Mouse (Mus musculus): ENCODE measurements around the gene Zfp354c. TPM values are rescaled to one million over a fixed set of nuclear protein-coding genes. Genes with fewer than 3 reads are reported as not detected.

Gene Zfp354c
- polyA plus RNA-seq, 1 experiment from 2014 or later = 24.6 TPM

DNA sequence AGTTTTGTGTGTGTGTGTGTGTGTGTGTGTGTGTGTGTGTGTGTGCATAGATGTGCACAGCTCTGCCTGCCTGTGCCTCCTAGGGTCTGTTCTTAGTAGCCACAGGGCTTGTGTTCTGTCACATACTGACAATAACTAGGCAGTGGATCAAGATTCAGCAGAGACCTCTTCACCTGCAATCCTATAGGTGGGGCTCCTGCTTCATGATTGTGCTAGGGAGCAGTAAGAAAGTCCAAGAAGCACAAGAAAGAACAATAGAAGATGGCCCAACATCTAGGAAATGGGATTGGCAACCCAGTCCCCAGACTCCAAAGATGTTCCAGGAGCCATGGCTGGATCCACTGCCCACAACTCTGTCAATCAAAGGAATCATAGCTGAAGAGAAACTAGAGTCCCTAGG lies 28.7 kb downstream of the Zfp354c start:
- Histone ChIP-seq H3K27ac (no peak overlapping the region), H3K4me3 (no peak overlapping the region), H3K36me3 (no peaks in the 10 kb centered on the region), H3K4me1 (replicated peaks) (peaks cover 7% of the 10 kb centered on the region; the same call in 1 of the 2 replicates), H3K27me3 (ENCODE audit: insufficient read depth, poor library complexity, severe bottlenecking) (no peaks in the 10 kb centered on the region), H3K9me3 (no peaks in the 10 kb centered on the region)
- no peak for DNase-seq (ENCODE audit: low spot score)

DNA sequence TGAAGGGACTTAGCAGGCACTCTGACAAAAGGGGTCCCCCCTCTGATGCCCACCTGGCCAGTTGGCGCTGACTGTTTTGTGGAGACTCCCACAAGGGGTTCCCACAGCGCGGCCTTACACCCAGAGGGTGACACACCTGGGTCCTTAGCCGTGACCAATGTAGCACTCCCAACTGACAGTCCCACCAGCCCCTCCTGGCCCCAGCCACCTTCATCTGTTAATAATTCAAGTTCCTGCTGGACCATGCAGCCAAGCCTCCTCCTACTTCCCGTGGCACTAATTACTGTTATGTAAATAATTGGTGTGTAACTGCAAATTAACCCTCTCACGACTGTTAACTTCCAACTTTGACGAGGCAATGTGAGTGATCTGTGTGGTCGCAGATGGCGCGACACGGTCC lies 29.9 kb downstream of the Zfp354c start:
- H3K4me3 ChIP-seq = no peak overlapping the region
- DNase-seq (ENCODE audit: low spot score) = no peak
- no peak overlapping the region for H3K27ac ChIP-seq
- no peaks in the 10 kb centered on the region for H3K27me3 ChIP-seq (ENCODE audit: insufficient read depth, poor library complexity, severe bottlenecking)
- no peaks in the 10 kb centered on the region for H3K9me3 ChIP-seq
- H3K4me1 ChIP-seq (replicated peaks) = peaks cover 7% of the 10 kb centered on the region; the same call in 1 of the 2 replicates
- no peaks in the 10 kb centered on the region for H3K36me3 ChIP-seq
- 79% methylated on average over 11 of the region's 11 CpGs for WGBS

DNA sequence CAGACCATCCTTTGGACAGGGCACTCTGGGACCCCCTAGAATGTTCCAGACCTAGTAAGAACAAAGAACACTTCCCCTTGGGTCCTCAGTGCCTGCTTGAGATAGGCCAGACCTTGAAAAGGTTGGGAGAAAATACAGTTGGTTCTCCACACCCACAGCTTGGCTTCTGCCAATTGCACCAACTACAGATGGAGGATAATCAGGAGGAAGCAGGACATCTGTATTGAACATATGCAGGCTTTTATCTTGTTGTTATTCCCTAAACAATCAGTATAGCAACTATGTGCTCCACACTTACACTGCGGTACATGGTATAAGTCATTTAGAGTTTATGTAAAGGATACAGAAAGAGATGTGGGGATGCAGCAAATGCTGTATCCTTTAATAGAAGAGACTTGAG lies 56.5 kb downstream of the Zfp354c start:
- H3K9me3 ChIP-seq = no peaks in the 10 kb centered on the region
- WGBS = 97% methylated on average over 1 of the region's 1 CpGs
- 0 out of 2 replicates have a peak, but pooled peaks cover 6% of the 10 kb centered on the region for H3K4me1 ChIP-seq (replicated peaks)
- H3K27me3 ChIP-seq (ENCODE audit: insufficient read depth, poor library complexity, severe bottlenecking) = no peaks in the 10 kb centered on the region
- no peaks in the 10 kb centered on the region for H3K36me3 ChIP-seq
- DNase-seq (ENCODE audit: low spot score) = no peak
- no peak overlapping the region for H3K4me3 ChIP-seq
- H3K27ac ChIP-seq = no peak overlapping the region

DNA sequence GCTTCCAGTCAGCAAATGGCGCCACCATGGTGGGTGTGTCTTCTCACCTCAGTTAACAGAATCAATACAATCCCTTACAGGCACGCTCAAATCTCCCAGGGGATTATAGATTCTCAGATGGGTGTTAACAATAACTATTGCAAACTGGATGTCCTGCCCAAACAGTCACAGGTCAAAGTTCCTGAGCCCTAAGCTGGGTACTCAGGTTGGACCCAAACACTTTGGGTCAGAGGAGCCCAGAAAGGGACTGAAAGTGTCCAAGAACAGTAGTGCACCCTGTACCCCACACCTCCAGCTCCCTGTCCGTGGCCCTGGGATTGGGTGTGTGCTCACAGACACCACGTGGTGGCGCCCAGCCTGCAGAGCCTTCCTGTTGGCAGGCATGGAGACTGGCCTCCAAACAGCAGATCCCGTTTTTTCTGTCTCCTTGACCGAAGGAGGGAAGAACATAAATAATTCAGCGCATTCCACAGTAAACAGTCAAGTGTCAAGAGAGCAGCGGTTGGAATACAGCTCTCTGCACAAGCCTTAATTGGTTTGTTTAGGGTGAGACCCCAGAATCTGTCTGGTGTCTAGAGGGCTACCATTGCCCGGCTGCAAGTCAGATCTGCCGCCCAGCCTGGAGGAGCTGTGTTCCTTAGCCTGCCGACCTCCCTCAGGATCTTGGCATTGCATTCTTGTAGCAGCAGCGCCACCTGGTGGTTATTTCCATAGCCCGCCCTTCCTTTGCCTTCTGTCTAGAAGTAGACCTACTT lies 58.4 kb downstream of the Zfp354c start:
- H3K27me3 ChIP-seq (ENCODE audit: insufficient read depth, poor library complexity, severe bottlenecking) = no peaks in the 10 kb centered on the region
- peak overlapping the region; percentile 41 for H3K4me3 ChIP-seq
- WGBS = 17% methylated on average over 14 of the region's 14 CpGs
- peak overlapping the region; percentile 67 for H3K27ac ChIP-seq
- H3K36me3 ChIP-seq = no peaks in the 10 kb centered on the region
- 0 out of 2 replicates have a peak, but pooled peaks cover 7% of the 10 kb centered on the region for H3K4me1 ChIP-seq (replicated peaks)
- H3K9me3 ChIP-seq = no peaks in the 10 kb centered on the region
- peak; percentile 90 for DNase-seq (ENCODE audit: low spot score)

DNA sequence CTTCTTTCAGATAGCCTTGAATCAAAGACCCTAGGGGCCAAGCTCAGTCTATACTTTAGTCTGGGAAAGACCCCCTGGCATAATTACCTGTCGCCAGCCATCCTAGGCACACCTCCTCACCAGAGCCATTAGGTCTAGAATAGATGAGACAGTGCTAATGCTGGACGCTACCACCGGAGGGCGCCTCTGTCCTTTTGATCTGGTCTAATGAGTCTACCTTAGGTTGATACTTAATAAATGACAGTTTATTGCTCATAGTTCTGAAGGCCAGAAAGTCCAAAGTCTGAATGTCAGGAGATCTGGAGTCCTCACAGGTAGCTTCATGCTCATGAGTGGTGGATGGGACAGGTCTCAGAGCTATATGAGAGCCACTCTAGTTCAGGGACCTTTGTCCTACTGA lies 60.5 kb downstream of the Zfp354c start:
- Histone ChIP-seq H3K27me3 (ENCODE audit: insufficient read depth, poor library complexity, severe bottlenecking) (no peaks in the 10 kb centered on the region), H3K4me1 (replicated peaks) (0 out of 2 replicates have a peak, but pooled peaks cover 7% of the 10 kb centered on the region), H3K4me3 (no peak overlapping the region), H3K27ac (no peak overlapping the region), H3K9me3 (no peaks in the 10 kb centered on the region), H3K36me3 (no peaks in the 10 kb centered on the region)
- 20% methylated on average over 4 of the region's 4 CpGs for WGBS
- DNase-seq (ENCODE audit: low spot score) = peak; percentile 30

DNA sequence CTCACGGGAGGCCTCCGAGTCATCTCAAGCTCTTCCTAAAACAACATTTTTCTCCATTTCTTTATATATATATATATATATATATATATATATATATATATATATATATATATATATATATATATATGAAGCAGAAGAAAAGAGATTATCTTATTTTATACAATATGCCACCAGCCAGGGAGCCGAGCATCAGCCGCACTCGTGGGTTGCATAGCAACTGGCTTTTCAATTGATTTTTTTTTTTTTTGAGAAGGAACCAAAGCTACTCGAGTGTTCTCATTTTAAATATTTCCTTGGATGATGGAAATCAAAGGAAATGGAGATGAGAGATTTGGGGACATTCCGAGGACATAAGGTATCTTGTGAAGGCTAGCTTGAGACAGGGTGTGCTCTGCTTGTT lies 61.1 kb downstream of the Zfp354c start:
- H3K27me3 ChIP-seq (ENCODE audit: insufficient read depth, poor library complexity, severe bottlenecking) = no peaks in the 10 kb centered on the region
- 86% methylated on average over 7 of the region's 7 CpGs for WGBS
- H3K4me1 ChIP-seq (replicated peaks) = 0 out of 2 replicates have a peak, but pooled peaks cover 7% of the 10 kb centered on the region
- H3K4me3 ChIP-seq = no peak overlapping the region
- H3K9me3 ChIP-seq = no peaks in the 10 kb centered on the region
- H3K36me3 ChIP-seq = no peaks in the 10 kb centered on the region
- no peak for DNase-seq (ENCODE audit: low spot score)
- no peak overlapping the region for H3K27ac ChIP-seq

Other genes with a start within 250 kb of the Zfp354c start
- 1.3 and 2.8 TPM in 2 replicates for gene Adamts2, start 225.6 kb downstream of the Zfp354c start, polyA plus RNA-seq (2016; fragmentation: Nextera tagmentation; extraction: Ambion mirVana)
- 0.45 and 0.94 TPM in 2 replicates for gene Zfp879, start 13.8 kb upstream of the Zfp354c start, polyA plus RNA-seq (2016; fragmentation: Nextera tagmentation; extraction: Ambion mirVana)
- not detected in 2 replicates for gene Grm6, start 23.0 kb upstream of the Zfp354c start, polyA plus RNA-seq (2016; fragmentation: Nextera tagmentation; extraction: Ambion mirVana)
- 11.9 and 12.8 TPM in 2 replicates for gene Zfp454, start 59.9 kb upstream of the Zfp354c start, polyA plus RNA-seq (2016; fragmentation: Nextera tagmentation; extraction: Ambion mirVana)
- 27.0 and 27.8 TPM in 2 replicates for gene Zfp2, start 88.4 kb upstream of the Zfp354c start, polyA plus RNA-seq (2016; fragmentation: Nextera tagmentation; extraction: Ambion mirVana)
- 0.88 and 1.1 TPM in 2 replicates for gene Zfp354b, start 103.9 kb upstream of the Zfp354c start, polyA plus RNA-seq (2016; fragmentation: Nextera tagmentation; extraction: Ambion mirVana)
- not detected in 2 replicates for gene 4933414I15Rik, start 116.0 kb upstream of the Zfp354c start, polyA plus RNA-seq (2016; fragmentation: Nextera tagmentation; extraction: Ambion mirVana)
- gene Prop1, start 126.0 kb upstream of the Zfp354c start, polyA plus RNA-seq (2016; fragmentation: Nextera tagmentation; extraction: Ambion mirVana) = not detected in 2 replicates
- not detected in 2 replicates for gene Olfr1378, start 138.8 kb upstream of the Zfp354c start, polyA plus RNA-seq (2016; fragmentation: Nextera tagmentation; extraction: Ambion mirVana)
- not detected in 2 replicates for gene Olfr1377, start 154.2 kb upstream of the Zfp354c start, polyA plus RNA-seq (2016; fragmentation: Nextera tagmentation; extraction: Ambion mirVana)
- gene Olfr51, start 175.9 kb upstream of the Zfp354c start, polyA plus RNA-seq (2016; fragmentation: Nextera tagmentation; extraction: Ambion mirVana) = not detected in 2 replicates
- not detected in 2 replicates for gene Olfr54, start 186.5 kb upstream of the Zfp354c start, polyA plus RNA-seq (2016; fragmentation: Nextera tagmentation; extraction: Ambion mirVana)
- gene Olfr1375, start 220.4 kb upstream of the Zfp354c start, polyA plus RNA-seq (2016; fragmentation: Nextera tagmentation; extraction: Ambion mirVana) = not detected in 2 replicates
- gene Zfp354a, start 231.5 kb upstream of the Zfp354c start, polyA plus RNA-seq (2016; fragmentation: Nextera tagmentation; extraction: Ambion mirVana) = 6.8 and 9.8 TPM in 2 replicates

All from hindbrain, embryonic 10.5 days (tissue).